Mouse (Mus musculus) midbrain, postnatal 0 days (tissue): ENCODE results near the gene Szrd1. TPM values are rescaled to one million over a fixed set of nuclear protein-coding genes. Genes with fewer than 3 reads are reported as not detected.

Experiments used
- ATAC-seq: fragments of 200-750 bp; cut with Nextera tagmentation; 2 replicates; pipeline ENCODE4 v1.8.0; 2017; ENCODE audit warnings: moderate number of reproducible peaks, mild to moderate bottlenecking, moderate TSS enrichment, moderate library complexity; ENCODE audit not compliant: low FRiP score
- DNase-seq: peaks from one replicate; pipeline ENCODE4 v3.0.0-alpha.2; 2015; ENCODE audit warnings: low spot score
- H3K27ac ChIP-seq: fragments of 300-500 bp; sonication (generic); 2 replicates; pipeline ENCODE4 v1.5.1; 2014; ENCODE audit warnings: low read depth, mild to moderate bottlenecking, low read length, mixed read lengths
- H3K27me3 ChIP-seq: fragments of 300-500 bp; sonication (generic); 2 replicates; pipeline ENCODE4 v1.6.1; 2014; ENCODE audit warnings: low read length, control low read depth, mixed read lengths; ENCODE audit not compliant: insufficient read depth
- H3K36me3 ChIP-seq: fragments of 300-500 bp; sonication (generic); 2 replicates; pipeline ENCODE4 v1.6.1; 2014; ENCODE audit warnings: low read length, control low read depth, mixed read lengths; ENCODE audit not compliant: insufficient read depth
- H3K4me1 ChIP-seq: fragments of 300-500 bp; sonication (generic); 2 replicates; pipeline ENCODE4 v1.6.1; 2014; ENCODE audit warnings: mild to moderate bottlenecking, control low read depth, antibody characterized with exemption, low read length, mixed read lengths; ENCODE audit not compliant: insufficient read depth
- H3K4me2 ChIP-seq: fragments of 300-500 bp; sonication (generic); 2 replicates; pipeline ENCODE4 v1.6.1; 2014; ENCODE audit warnings: low read depth, mild to moderate bottlenecking, low read length, mixed read lengths; ENCODE audit not compliant: poor library complexity, severe bottlenecking
- H3K4me3 ChIP-seq: fragments of 300-500 bp; sonication (generic); 2 replicates; pipeline ENCODE4 v1.5.1; 2014; ENCODE audit warnings: low read depth, mild to moderate bottlenecking, low read length, moderate library complexity
- H3K9ac ChIP-seq: fragments of 300-500 bp; sonication (generic); replicated peaks from 2 replicates; pipeline ENCODE4 v1.6.1; 2014; ENCODE audit warnings: mild to moderate bottlenecking, low read length, moderate library complexity, mixed read lengths; ENCODE audit not compliant: poor library complexity, severe bottlenecking
- H3K9me3 ChIP-seq: fragments of 300-500 bp; sonication (generic); 2 replicates; pipeline ENCODE4 v1.6.1; 2016; ENCODE audit warnings: low read length, control low read depth
- CTCF ChIP-seq: IDR thresholded peaks from 2 replicates; pipeline ENCODE4 v1.5.1; 2016; ENCODE audit warnings: antibody characterized with exemption, mild to moderate bottlenecking
- WGBS: fragments of 180-500 bp; shearing (Covaris S2); extraction: QIAGEN DNeasy Blood & Tissue Kit; methylation state at CpG from one replicate; pipeline ENCODE4 v1.1.7; 2014; 5-methylcytosine and 5-hydroxymethylcytosine counted together
- polyA plus RNA-seq: library from polyadenylated mRNA; unstranded; fragments of >200 nt; fragmentation: Nextera tagmentation; extraction: Ambion mirVana; gene quantifications from 2 replicates; pipeline ENCODE4 v1.2.1, GENCODE M21; 2015
- total RNA-seq: library from RNA; depleted of rRNA; stranded (reverse); fragments of >200 nt; gene quantifications from 2 replicates; pipeline ENCODE4 v1.2.3, GENCODE M21; 2014

Szrd1 gene
- total and polyA plus RNA-seq, 2 experiments from 2014 or later: 13.5 to 64.3 TPM

- WGBS: 80% methylated on average over 8 of the region's 8 CpGs
- no peak overlapping the region for H3K4me3 ChIP-seq
- no peak for DNase-seq
- H3K36me3 ChIP-seq: peaks cover 14% of the 10 kb centered on the region; the same call in 1 of the 2 replicates
- no peaks in the 10 kb centered on the region for H3K27me3 ChIP-seq
- H3K4me2 ChIP-seq: no peak overlapping the region
- no peaks in the 10 kb centered on the region for H3K9me3 ChIP-seq
- no peak overlapping the region for H3K9ac ChIP-seq
- no peak for TF ChIP-seq CTCF
- H3K27ac ChIP-seq: no peak overlapping the region
- no peaks in the 10 kb centered on the region for H3K4me1 ChIP-seq
- ATAC-seq: no peak
Measured at GRCm38 (mm10) chr4:141165744-141166292, 26.2 kb upstream of the Szrd1 start.

- Histone ChIP-seq H3K4me1 (no peaks in the 10 kb centered on the region), H3K4me3 (no peak overlapping the region), H3K4me2 (no peak overlapping the region), H3K27me3 (no peaks in the 10 kb centered on the region), H3K9ac (no peak overlapping the region), H3K36me3 (0 out of 2 replicates have a peak, but pooled peaks cover 2% of the 10 kb centered on the region), H3K27ac (no peak overlapping the region), H3K9me3 (no peaks in the 10 kb centered on the region)
- no peak for TF ChIP-seq CTCF
- WGBS: 94% methylated on average over 5 of the region's 5 CpGs
- ATAC-seq (no peak), DNase-seq (no peak)
Measured at GRCm38 (mm10) chr4:141163729-141164128, 24.2 kb upstream of the Szrd1 start.

DNA sequence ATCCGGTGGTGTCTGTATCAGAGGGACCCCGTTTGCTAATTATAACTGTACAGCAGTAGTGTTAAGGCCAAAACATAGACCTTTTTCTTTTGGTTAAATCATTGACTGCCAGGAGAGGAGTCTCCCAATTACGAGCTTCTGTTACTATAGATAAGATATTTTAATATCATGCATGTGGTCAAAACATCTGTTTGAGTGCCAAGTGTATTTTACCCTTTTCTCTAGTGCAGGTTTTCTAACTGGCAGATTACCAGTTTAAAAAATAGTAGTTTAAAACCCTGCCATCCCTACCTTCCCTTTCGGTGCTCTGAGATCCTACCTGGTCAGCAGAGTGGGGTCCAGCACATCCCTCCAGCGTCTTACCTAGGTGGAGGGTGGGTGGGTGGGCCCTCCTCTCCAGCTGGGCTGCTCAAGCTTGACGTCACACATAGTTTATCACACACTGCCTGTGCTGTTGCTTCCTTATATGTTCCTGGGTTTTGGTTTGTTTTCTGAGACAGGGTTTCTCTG lies 22.2 kb upstream of the Szrd1 start:
- Histone ChIP-seq H3K27ac (no peak overlapping the region), H3K9ac (no peak overlapping the region), H3K4me2 (no peak overlapping the region), H3K36me3 (no peaks in the 10 kb centered on the region), H3K4me3 (no peak overlapping the region), H3K4me1 (no peaks in the 10 kb centered on the region), H3K27me3 (no peaks in the 10 kb centered on the region), H3K9me3 (no peaks in the 10 kb centered on the region)
- DNase-seq (no peak), ATAC-seq (no peak)
- TF ChIP-seq CTCF: no peak
- WGBS: 91% methylated on average over 6 of the region's 6 CpGs

- DNase-seq (no peak), ATAC-seq (no peak)
- no peaks in the 10 kb centered on the region for H3K9me3 ChIP-seq
- H3K4me3 ChIP-seq: no peak overlapping the region
- H3K27ac ChIP-seq: no peak overlapping the region
- H3K4me2 ChIP-seq: no peak overlapping the region
- WGBS: 91% methylated on average over 4 of the region's 4 CpGs
- TF ChIP-seq CTCF: no peak
- no peaks in the 10 kb centered on the region for H3K4me1 ChIP-seq
- no peaks in the 10 kb centered on the region for H3K27me3 ChIP-seq
- no peaks in the 10 kb centered on the region for H3K36me3 ChIP-seq
- no peak overlapping the region for H3K9ac ChIP-seq
Measured at GRCm38 (mm10) chr4:141160193-141160592, 20.6 kb upstream of the Szrd1 start.

GRCm38 (mm10) chr4:141159666-141160065 lies 20.1 kb upstream of the Szrd1 start:
- TF ChIP-seq CTCF: no peak
- 81% methylated on average over 5 of the region's 5 CpGs for WGBS
- no peak overlapping the region for H3K9ac ChIP-seq
- H3K27me3 ChIP-seq: no peaks in the 10 kb centered on the region
- no peaks in the 10 kb centered on the region for H3K9me3 ChIP-seq
- no peak for DNase-seq
- ATAC-seq: no peak
- H3K4me3 ChIP-seq: no peak overlapping the region
- H3K4me1 ChIP-seq: no peaks in the 10 kb centered on the region
- no peak overlapping the region for H3K4me2 ChIP-seq
- H3K36me3 ChIP-seq: no peaks in the 10 kb centered on the region
- H3K27ac ChIP-seq: no peak overlapping the region

DNA sequence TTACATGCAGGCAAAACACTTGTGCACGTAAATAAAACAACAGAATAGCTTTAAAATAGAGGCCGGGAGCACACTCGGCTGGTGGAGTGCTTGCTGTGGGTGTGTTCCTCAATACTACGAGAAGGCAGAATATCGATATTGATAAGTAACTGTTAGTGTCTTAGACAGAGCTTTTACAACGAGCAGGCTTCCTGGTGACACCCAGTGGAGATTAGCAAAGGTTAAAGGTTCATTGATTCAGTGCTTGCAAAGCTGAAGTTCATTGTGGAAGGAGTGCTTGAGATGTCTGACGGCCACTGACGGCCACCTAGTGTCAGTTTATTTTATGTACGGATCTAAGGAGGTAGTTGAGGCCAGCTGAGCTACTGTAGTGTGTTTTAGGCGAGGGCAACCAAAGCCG lies 19.5 kb upstream of the Szrd1 start:
- ATAC-seq (no peak), DNase-seq (no peak)
- Histone ChIP-seq H3K36me3 (no peaks in the 10 kb centered on the region), H3K4me3 (no peak overlapping the region), H3K9me3 (no peaks in the 10 kb centered on the region), H3K9ac (no peak overlapping the region), H3K4me1 (no peaks in the 10 kb centered on the region), H3K27ac (no peak overlapping the region), H3K27me3 (no peaks in the 10 kb centered on the region), H3K4me2 (no peak overlapping the region)
- 56% methylated on average over 11 of the region's 11 CpGs for WGBS
- TF ChIP-seq CTCF: no peak
